Mouse (Mus musculus) CH12.LX (cell line): ENCODE results near the gene Gm49776. TPM values are rescaled to one million over a fixed set of nuclear protein-coding genes. Genes with fewer than 3 reads are reported as not detected.

Experiments
- DNase-seq: peaks from one replicate; pipeline ENCODE4 v3.0.0-alpha.2; 2013; ENCODE audit errors: extremely low read depth
- H3K27ac ChIP-seq: 2 replicates; pipeline ENCODE4 v1.5.1; 2012; ENCODE audit warnings: low read depth, mild to moderate bottlenecking, control low read depth, moderate library complexity; ENCODE audit not compliant: insufficient read depth
- H3K27me3 ChIP-seq: replicated peaks from 2 replicates; pipeline ENCODE3; 2012; ENCODE audit warnings: inconsistent platforms
- H3K36me3 ChIP-seq, 2 experiments: replicated peaks in 1 of 2; 2 replicates each; pipeline versions ENCODE3 to v1.6.1; 2012; ENCODE audit warnings: inconsistent platforms in 1 of 2, low read length in 1 of 2, mild to moderate bottlenecking in 1 of 2, mixed read lengths in 1 of 2, moderate library complexity in 1 of 2; ENCODE audit not compliant: control insufficient read depth in 1 of 2, insufficient read depth in 1 of 2
- H3K4me1 ChIP-seq, 2 experiments: 2 replicates each; pipeline ENCODE4 v1.6.1; 2012; ENCODE audit warnings: inconsistent platforms in 1 of 2, moderate library complexity in 1 of 2; ENCODE audit not compliant: insufficient read depth in 2 of 2, control insufficient read depth in 1 of 2
- H3K4me2 ChIP-seq: 2 replicates; pipeline ENCODE4 v1.6.1; 2012; ENCODE audit warnings: low read depth, mild to moderate bottlenecking, control low read depth; ENCODE audit not compliant: poor library complexity, insufficient read depth, severe bottlenecking
- H3K4me3 ChIP-seq, 3 experiments: fragments of 150-350 bp in 1 of 3; sonication (generic) in 1 of 3; replicated peaks in 1 of 3; 2 replicates each; pipeline versions ENCODE3 to v1.5.1; 2011 to 2012; ENCODE audit warnings: low read depth in 2 of 3, low read length in 2 of 3, mild to moderate bottlenecking in 2 of 3, moderate library complexity in 2 of 3, control low read depth in 1 of 3, improper control_type of control experiment in 1 of 3, inconsistent platforms in 1 of 3, mixed read lengths in 1 of 3; ENCODE audit not compliant: poor library complexity in 1 of 3
- H3K79me2 ChIP-seq: replicated peaks from 2 replicates; pipeline ENCODE4 v1.6.1; 2012; ENCODE audit warnings: mild to moderate bottlenecking, moderate library complexity; ENCODE audit not compliant: control insufficient read depth, poor library complexity, insufficient read depth, severe bottlenecking; ENCODE audit errors: extremely low read depth
- H3K9ac ChIP-seq: 2 replicates; pipeline ENCODE4 v1.6.1; 2012; ENCODE audit warnings: low read depth, mild to moderate bottlenecking, control low read depth, moderate library complexity; ENCODE audit not compliant: insufficient read depth
- H3K9me3 ChIP-seq: replicated peaks from 2 replicates; pipeline ENCODE3; 2012; ENCODE audit warnings: low read length, inconsistent platforms, mixed read lengths
- CHD1 ChIP-seq: IDR thresholded peaks from 2 replicates; pipeline ENCODE4 v1.6.1; 2012; ENCODE audit warnings: low read depth, low read length, improper control_type of control experiment, inconsistent platforms
- CTCF ChIP-seq, 2 experiments: IDR thresholded peaks in 1 of 2; conservative IDR thresholded peaks in 1 of 2; 2 replicates each; pipeline ENCODE4 v1.5.1; 2011 to 2012; ENCODE audit warnings: low read depth in 2 of 2, low read length in 2 of 2, improper control_type of control experiment in 1 of 2, inconsistent platforms in 1 of 2, mild to moderate bottlenecking in 1 of 2, moderate library complexity in 1 of 2
- E2F4 ChIP-seq: IDR thresholded peaks from 2 replicates; pipeline ENCODE4 v1.6.1; 2011; ENCODE audit warnings: low read depth, low read length, improper control_type of control experiment; ENCODE audit not compliant: insufficient replicate concordance
- ELF1 ChIP-seq: IDR thresholded peaks from 2 replicates; pipeline ENCODE4 v1.6.1; 2014; ENCODE audit warnings: low read depth, mild to moderate bottlenecking, inconsistent platforms, low read length, improper control_type of control experiment
- GABPA ChIP-seq: IDR thresholded peaks from 2 replicates; pipeline ENCODE4 v1.6.1; 2012; ENCODE audit warnings: low read depth, low read length, improper control_type of control experiment, inconsistent platforms; ENCODE audit not compliant: insufficient replicate concordance
- JUN ChIP-seq: IDR thresholded peaks from 2 replicates; pipeline ENCODE4 v1.6.1; 2011; ENCODE audit warnings: low read depth, mild to moderate bottlenecking, low read length, improper control_type of control experiment, moderate library complexity; ENCODE audit not compliant: insufficient read depth
- MAX ChIP-seq: IDR thresholded peaks from 2 replicates; pipeline ENCODE4 v1.6.1; 2011; ENCODE audit warnings: low read length, improper control_type of control experiment
- MAZ ChIP-seq: IDR thresholded peaks from 2 replicates; pipeline ENCODE4 v1.6.1; 2012; ENCODE audit warnings: low read depth, mild to moderate bottlenecking, inconsistent platforms, low read length, improper control_type of control experiment, moderate library complexity
- MEF2A ChIP-seq: IDR thresholded peaks from 2 replicates; pipeline ENCODE4 v1.6.1; 2014; ENCODE audit warnings: low read depth, mild to moderate bottlenecking, inconsistent platforms, low read length, improper control_type of control experiment, borderline replicate concordance
- MYC ChIP-seq: IDR thresholded peaks from 2 replicates; pipeline ENCODE4 v1.6.1; 2011; ENCODE audit warnings: low read depth, mild to moderate bottlenecking, improper control_type of control experiment, low read length
- NELFE ChIP-seq: IDR thresholded peaks from 2 replicates; pipeline ENCODE4 v1.6.1; 2011; ENCODE audit warnings: low read depth, low read length, improper control_type of control experiment
- NRF1 ChIP-seq: IDR thresholded peaks from 2 replicates; pipeline ENCODE4 v1.6.1; 2014; ENCODE audit warnings: low read depth, mild to moderate bottlenecking, inconsistent platforms, low read length, improper control_type of control experiment, moderate library complexity
- POLR2A ChIP-seq: IDR thresholded peaks from 2 replicates; pipeline ENCODE4 v1.6.1; 2011; ENCODE audit warnings: low read depth, mild to moderate bottlenecking, improper control_type of control experiment, low read length
- RAD21 ChIP-seq: IDR thresholded peaks from 2 replicates; pipeline ENCODE4 v1.6.1; 2011; ENCODE audit warnings: low read depth, mild to moderate bottlenecking, low read length, improper control_type of control experiment, moderate library complexity
- SMC3 ChIP-seq: IDR thresholded peaks from 2 replicates; pipeline ENCODE4 v1.6.1; 2011; ENCODE audit warnings: low read depth, low read length, improper control_type of control experiment
- TCF12 ChIP-seq: IDR thresholded peaks from 2 replicates; pipeline ENCODE4 v1.6.1; 2014; ENCODE audit warnings: low read depth, mild to moderate bottlenecking, inconsistent platforms, low read length, improper control_type of control experiment
- UBTF ChIP-seq: IDR thresholded peaks from 2 replicates; pipeline ENCODE4 v1.6.1; 2012; ENCODE audit warnings: low read depth, mild to moderate bottlenecking, inconsistent platforms, low read length, improper control_type of control experiment, moderate library complexity
- USF1 ChIP-seq: IDR thresholded peaks from 2 replicates; pipeline ENCODE4 v1.6.1; 2014; ENCODE audit warnings: low read depth, mild to moderate bottlenecking, inconsistent platforms, low read length, improper control_type of control experiment
- USF2 ChIP-seq: conservative IDR thresholded peaks from 2 replicates; pipeline ENCODE4 v1.6.1; 2011; ENCODE audit warnings: low read depth, low read length, improper control_type of control experiment
- ZMIZ1 ChIP-seq: IDR thresholded peaks from 2 replicates; pipeline ENCODE4 v1.6.1; 2012; ENCODE audit warnings: low read depth, mild to moderate bottlenecking, inconsistent platforms, low read length, improper control_type of control experiment
- ZNF384 ChIP-seq: IDR thresholded peaks from 2 replicates; pipeline ENCODE4 v1.6.1; 2012; ENCODE audit warnings: low read depth, low read length, improper control_type of control experiment, inconsistent platforms
- dilution Hi-C: fragments of 300-500 bp; cut with MboI; formaldehyde crosslinking; loops from 2 replicates; pipeline ENCODE4 v1.14.3; 2020; ENCODE audit warnings: low sequenced_read_pairs; ENCODE audit not compliant: extremely low pct_unique_long_range_greater_than_20kb, extremely low pct_ligation_motif_present
- in situ Hi-C: fragments of 300-500 bp; cut with MboI; formaldehyde crosslinking; loops from 3 replicates; pipeline ENCODE4 v1.14.3; 2019; ENCODE audit warnings: low sequenced_read_pairs, low pct_ligation_motif_present, low pct_unique_long_range_greater_than_20kb, mixed read lengths
- polyA plus RNA-seq: library from polyadenylated mRNA; unstranded; fragments of >175 nt; gene quantifications from 2 replicates; pipeline ENCODE4 v1.2.1, GENCODE M21; 2012; ENCODE audit warnings: low read depth; ENCODE audit not compliant: insufficient read length
- total RNA-seq, 2 experiments: library from RNA; depleted of rRNA; stranded (reverse); fragments of 300-350 nt in 1 of 2; fragments of >200 nt in 1 of 2; gene quantifications; 2 replicates each; pipeline ENCODE4 v1.2.3; 2012 to 2014

The Gm49776 gene
- total and polyA plus RNA-seq, 3 experiments, result 0.25 to 25.0 TPM; not detected in 1

DNA sequence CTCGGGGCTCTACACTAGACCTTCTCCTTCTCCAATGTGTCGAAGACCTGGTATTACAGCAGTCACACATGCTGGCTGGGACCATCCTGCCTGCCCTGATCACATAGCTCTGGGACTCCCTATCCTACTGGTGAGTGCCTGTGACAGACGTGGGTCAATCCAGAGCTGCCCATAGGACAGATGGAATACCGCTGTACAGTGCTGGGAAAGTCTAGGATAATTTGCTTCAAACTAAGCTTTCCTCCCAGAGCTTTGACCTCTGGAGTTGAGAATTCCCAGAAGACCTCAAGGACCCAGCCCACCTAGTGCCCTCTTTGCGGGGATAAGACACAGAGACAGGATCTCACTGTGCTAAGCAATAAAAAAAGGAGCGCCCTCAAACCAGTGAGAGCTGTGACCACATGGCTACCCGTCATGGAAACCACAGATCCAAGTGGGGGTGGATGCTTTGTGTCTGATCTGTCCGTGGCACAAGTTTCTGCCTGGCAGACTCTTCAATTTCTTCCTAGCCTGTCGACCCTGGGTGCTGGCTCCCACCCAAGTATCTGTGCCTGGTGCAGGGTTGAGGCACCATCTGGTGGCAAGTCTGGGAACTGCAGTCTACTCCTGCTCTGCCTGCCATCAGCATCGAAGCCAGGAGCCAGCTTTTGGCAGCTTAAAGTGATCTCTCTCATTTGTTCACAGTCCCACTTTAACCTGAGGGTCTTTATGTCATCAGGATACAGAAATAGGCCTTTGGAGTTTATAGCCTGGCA is 46.5 kb downstream of the Gm49776 start (continued):
- TF ChIP-seq POLR2A (no peak), CHD1 (no peak), MAX (peak; percentile 79), MAZ (peak; percentile 59; the same call in 1 of the 2 replicates), USF2 (no peak), NELFE (peak; percentile 71; the same call in 1 of the 2 replicates), JUN (no peak), ELF1 (peak; percentile 34; the same call in 1 of the 2 replicates), MYC (peak; percentile 62; the same call in 1 of the 2 replicates), USF1 (no peak)
- TF ChIP-seq, all 38 proteins: peak for 20

DNA sequence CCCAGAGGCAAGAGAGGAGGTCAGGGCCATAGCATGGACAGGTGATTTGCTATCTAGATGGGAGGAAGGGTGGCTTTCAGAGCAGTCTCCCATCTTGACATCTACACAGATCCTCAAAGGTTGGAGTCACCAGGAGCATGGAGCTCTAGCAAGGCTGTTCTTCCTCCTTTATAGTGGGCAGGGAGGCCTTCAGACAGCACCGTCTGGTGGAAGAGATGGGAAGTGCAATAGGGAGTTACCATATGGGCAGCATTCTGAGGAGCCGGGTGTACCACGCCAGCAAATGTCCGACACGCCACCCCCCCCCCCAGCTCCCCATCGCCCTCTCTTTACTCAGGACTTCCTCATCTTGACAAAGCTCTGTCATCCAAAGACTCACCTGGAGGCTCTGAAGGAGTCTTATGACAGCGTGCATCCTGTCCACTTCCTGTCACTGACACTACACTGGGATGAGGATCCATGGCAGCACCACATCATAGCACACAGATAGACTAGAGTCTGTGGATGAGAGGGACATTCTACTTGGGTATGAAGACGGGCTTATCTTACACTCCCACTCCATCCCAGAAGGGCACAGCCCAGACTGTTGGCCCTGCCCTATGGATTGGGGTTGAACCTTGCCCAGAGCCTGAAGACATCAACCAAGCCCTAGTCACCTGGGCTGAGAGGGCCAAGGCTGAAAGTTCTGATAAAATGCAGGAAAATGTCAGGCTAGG is 47.3 kb downstream of the Gm49776 start:
- in situ Hi-C loops, result loop anchor here (5.0 kb wide), 2 partner anchors 34 to 89 kb away; no protein-coding TSS in a partner anchor
- Histone ChIP-seq H3K9ac (no peak overlapping the region), H3K4me2 (0 out of 2 replicates have a peak overlapping the region, but pooled peaks have one; percentile 23), H3K27ac (no peak overlapping the region), H3K4me3 (no peak overlapping the region), H3K27me3 (peaks cover 41% of the 10 kb centered on the region), H3K79me2 (no peaks in the 10 kb centered on the region), H3K4me1 (peaks cover 8 to 27% of the 10 kb centered on the region in 2 experiments; a peak in 3 of 4 replicates), H3K36me3 (no peaks in the 10 kb centered on the region), H3K9me3 (no peaks in the 10 kb centered on the region)
- TF ChIP-seq SMC3 (peak; percentile 71), USF2 (no peak), ZMIZ1 (no peak), E2F4 (no peak), NRF1 (no peak), ZNF384 (no peak), TCF12 (no peak), GABPA (no peak), RAD21 (peak; percentile 58), UBTF (no peak), CTCF (conservative IDR thresholded peaks at IDR 0.05 in 1 of 2, IDR thresholded peaks at IDR 0.05 in 1 of 2; ENCODE audit: low read depth in 2 of 2, low read length in 2 of 2) (peak; percentile 85 to 100), MEF2A (no peak), ELF1 (0 out of 2 replicates have a peak, but pooled peaks have one; percentile 19)
- DNase-seq, result peak; percentile 74
- dilution Hi-C loops, result no loop called here
